Mouse (Mus musculus): Measurements from ENCODE around the gene Alpk1.

Alpk1 gene

GRCm38 (mm10) chr3:127627956-127628310 is 152.4 kb downstream of the Alpk1 start:
- DNase-seq = no peak

GRCm38 (mm10) chr3:127627151-127627955 is 153.0 kb downstream of the Alpk1 start:
- DNase-seq = no peak

GRCm38 (mm10) chr3:127626524-127626923 is 153.8 kb downstream of the Alpk1 start:
- no peak for DNase-seq

- peak in 1 of 2 experiments; percentile 36 for DNase-seq
These were observed 154.5 kb downstream of the Alpk1 start for GRCm38 (mm10) chr3:127625701-127626399.

GRCm38 (mm10) chr3:127625296-127625695 is 155.0 kb downstream of the Alpk1 start:
- peak; percentile 70 to 71 for DNase-seq
